Mouse (Mus musculus) ES-E14 (cell line): ENCODE measurements around the gene Ppp2r2c. TPM values are rescaled to one million over a fixed set of nuclear protein-coding genes. Genes with fewer than 3 reads are reported as not detected.
A peak's percentile ranks its signal among the peaks of the same experiment; 100 is the strongest.

Experiments used
- DNase-seq: peaks from one replicate; pipeline ENCODE4 v3.0.0-alpha.2; 2013; ENCODE audit warnings: low read depth, low spot score
- H3K27ac ChIP-seq: 2 replicates; pipeline ENCODE4 v1.5.1; 2012; ENCODE audit warnings: low read depth, mild to moderate bottlenecking, low read length, moderate library complexity, mixed read lengths; ENCODE audit not compliant: poor library complexity, insufficient read depth, severe bottlenecking
- H3K36me3 ChIP-seq: 2 replicates; pipeline ENCODE4 v1.6.1; 2012; ENCODE audit warnings: mild to moderate bottlenecking, low read length, moderate library complexity, mixed read lengths; ENCODE audit not compliant: control insufficient read depth, poor library complexity, insufficient read depth, severe bottlenecking
- H3K4me1 ChIP-seq, 2 experiments: fragments of 150-350 bp in 1 of 2; sonication (generic) in 1 of 2; 2 replicates each; pipeline ENCODE4 v1.6.1; 2012; ENCODE audit warnings: low read length in 2 of 2, mild to moderate bottlenecking in 1 of 2, mixed read lengths in 1 of 2; ENCODE audit not compliant: control insufficient read depth in 2 of 2, insufficient read depth in 2 of 2, poor library complexity in 1 of 2
- H3K4me3 ChIP-seq, 2 experiments: fragments of 150-350 bp in 1 of 2; sonication (generic) in 1 of 2; 2 replicates each; pipeline ENCODE4 v1.5.1; 2012; ENCODE audit warnings: low read length in 2 of 2, low read depth in 1 of 2, mild to moderate bottlenecking in 1 of 2, mixed read lengths in 1 of 2; ENCODE audit not compliant: insufficient read depth in 1 of 2, poor library complexity in 1 of 2, severe bottlenecking in 1 of 2
- H3K9ac ChIP-seq: 2 replicates; pipeline ENCODE4 v1.6.1; 2012; ENCODE audit warnings: low read depth, mild to moderate bottlenecking, low read length, mixed read lengths; ENCODE audit not compliant: poor library complexity, insufficient read depth, severe bottlenecking
- H3K9me3 ChIP-seq: fragments of 150-350 bp; sonication (generic); 2 replicates; pipeline ENCODE4 v1.6.1; 2012; ENCODE audit warnings: low read depth, mild to moderate bottlenecking, low read length; ENCODE audit not compliant: control insufficient read depth, insufficient read depth
- CHD2 ChIP-seq: IDR thresholded peaks from 2 replicates; pipeline ENCODE4 v1.6.1; 2014; ENCODE audit warnings: mild to moderate bottlenecking, low read depth, low read length, inconsistent platforms
- HCFC1 ChIP-seq: IDR thresholded peaks from 2 replicates; pipeline ENCODE4 v1.6.1; 2012; ENCODE audit warnings: low read length, inconsistent platforms, borderline replicate concordance; ENCODE audit not compliant: insufficient read depth
- MAFK ChIP-seq: IDR thresholded peaks from 2 replicates; pipeline ENCODE4 v1.6.1; 2014; ENCODE audit warnings: mild to moderate bottlenecking, low read depth, low read length, inconsistent platforms; ENCODE audit not compliant: insufficient read depth
- ZC3H11A ChIP-seq: IDR thresholded peaks from 2 replicates; pipeline ENCODE4 v1.6.1; 2012; ENCODE audit warnings: low read depth, mild to moderate bottlenecking, inconsistent platforms, low read length, borderline replicate concordance
- ZNF384 ChIP-seq: IDR thresholded peaks from 2 replicates; pipeline ENCODE4 v1.6.1; 2012; ENCODE audit warnings: low read depth, low read length, inconsistent platforms
- in situ Hi-C, 2 experiments: fragments of 600-800 bp; cut with MboI; formaldehyde crosslinking; loops; one replicate each; pipeline ENCODE4 v1.15.1; 2025; ENCODE audit warnings: low sequenced_read_pairs in 2 of 2, inconsistent platforms in 1 of 2; ENCODE audit not compliant: unreplicated experiment in 2 of 2
- total RNA-seq: library from RNA; depleted of rRNA; stranded (reverse); fragments of 300-350 nt; gene quantifications from 2 replicates; pipeline ENCODE4 v1.2.3, GENCODE M21; 2012

Gene Ppp2r2c
- total RNA-seq, 1 experiment: 7.3 TPM

- in situ Hi-C loops: no loop called here
- Histone ChIP-seq H3K4me3 (no peak overlapping the region), H3K27ac (no peak overlapping the region), H3K36me3 (peaks cover 6% of the 10 kb centered on the region; the same call in 1 of the 2 replicates), H3K4me1 (peaks cover 0 to 3% of the 10 kb centered on the region in 2 experiments; a peak in 1 of 4 replicates), H3K9me3 (no peaks in the 10 kb centered on the region), H3K9ac (no peak overlapping the region)
- TF ChIP-seq HCFC1 (no peak), ZNF384 (no peak), MAFK (no peak), ZC3H11A (no peak), CHD2 (no peak)
- DNase-seq: no peak
These were observed 39.2 kb upstream of the Ppp2r2c start for GRCm38 (mm10) chr5:36829098-36829497.

DNA sequence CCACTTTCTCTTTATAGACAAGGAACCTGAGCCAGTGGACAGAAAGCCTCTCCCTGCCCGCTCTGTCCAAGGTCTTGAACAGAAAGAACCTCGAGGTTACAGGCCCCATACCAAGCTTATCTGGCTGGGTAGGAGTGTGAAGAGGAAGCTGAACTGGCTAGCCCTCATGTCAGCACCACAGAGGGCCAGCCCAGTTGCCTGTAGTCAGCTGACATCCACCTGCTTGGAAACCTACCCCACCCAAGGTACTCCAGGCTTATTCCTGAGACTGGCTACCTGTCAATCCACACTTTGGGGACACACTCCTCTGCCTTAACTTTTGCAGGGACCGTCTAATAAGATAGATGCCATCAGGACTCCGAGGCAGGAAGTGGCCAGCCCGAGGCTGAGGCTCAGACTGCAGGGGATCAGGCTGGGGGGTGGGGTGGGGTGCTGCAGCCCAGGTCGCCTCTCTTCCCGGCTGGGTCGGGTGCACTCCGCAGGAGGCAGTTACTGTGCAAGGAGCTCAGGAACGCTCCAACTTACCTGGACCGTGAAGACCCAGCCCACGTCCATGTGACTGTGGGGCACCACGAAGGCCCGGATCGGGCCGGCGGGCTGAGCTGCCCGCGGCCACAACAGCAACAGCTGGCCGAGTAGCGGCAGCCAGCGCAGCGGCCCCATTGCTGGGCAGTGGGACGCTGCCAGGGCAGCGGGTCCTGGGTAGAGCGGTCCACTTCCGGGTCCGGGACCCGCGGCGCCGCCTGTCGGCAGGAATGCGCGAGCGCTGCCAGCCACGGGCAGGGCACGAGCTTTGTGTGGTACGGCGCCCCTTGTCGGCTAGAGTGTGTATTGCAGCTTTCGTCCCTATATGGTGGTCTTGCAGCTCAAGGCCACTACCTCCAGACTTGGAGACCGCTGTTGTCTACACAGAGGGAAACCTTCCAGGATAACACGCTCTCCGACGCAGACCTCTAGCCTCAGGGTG lies 38.1 kb upstream of the Ppp2r2c start, which contains the start of gene Man2b2:
TSS of gene Man2b2 (minus strand) at position 741 of the 967 bp plus-strand sequence.
- H3K9me3 ChIP-seq: no peaks in the 10 kb centered on the region
- H3K36me3 ChIP-seq: peaks cover 6% of the 10 kb centered on the region; the same call in 1 of the 2 replicates
- no peak within 1 kb of the TSS for H3K27ac ChIP-seq
- H3K9ac ChIP-seq: peak within 1 kb of the TSS; percentile 67
- in situ Hi-C loops: no loop called here
- H3K4me1 ChIP-seq: peaks cover 0 to 3% of the 10 kb centered on the region in 2 experiments; a peak in 1 of 4 replicates
- TF ChIP-seq ZNF384 (no peak), MAFK (no peak), HCFC1 (peak; percentile 79; the same call in 1 of the 2 replicates), CHD2 (no peak), ZC3H11A (no peak)
- H3K4me3 ChIP-seq: peak within 1 kb of the TSS; percentile 74 to 90
- DNase-seq: peak; percentile 64

DNA sequence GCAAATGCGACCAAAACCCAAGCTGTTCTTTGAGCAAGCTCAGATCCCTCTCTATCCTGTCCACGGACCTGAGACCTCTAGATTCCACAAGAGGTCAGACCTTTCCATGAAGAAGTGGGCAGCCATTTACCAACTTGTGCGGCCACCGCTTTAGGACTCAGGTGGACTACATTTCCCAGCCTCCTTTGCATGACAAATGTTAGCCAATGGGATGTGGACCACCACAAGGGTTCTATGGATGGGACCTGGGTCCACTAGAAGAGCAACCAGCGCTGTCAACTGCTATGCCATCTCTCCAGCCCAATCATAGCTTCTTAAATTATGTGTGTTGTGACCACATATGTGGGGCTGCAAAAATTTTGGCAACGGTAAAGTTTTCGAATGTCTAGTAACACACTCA lies 37.0 kb upstream of the Ppp2r2c start:
- H3K4me1 ChIP-seq: peaks cover 0 to 3% of the 10 kb centered on the region in 2 experiments; a peak in 1 of 4 replicates
- TF ChIP-seq HCFC1: peak; percentile 88
- no peak for TF ChIP-seq CHD2
- H3K9ac ChIP-seq: no peak overlapping the region
- no peak overlapping the region for H3K27ac ChIP-seq
- no peaks in the 10 kb centered on the region for H3K9me3 ChIP-seq
- peaks cover 3% of the 10 kb centered on the region; the same call in 1 of the 2 replicates for H3K36me3 ChIP-seq
- no peak for DNase-seq
- H3K4me3 ChIP-seq: no peak overlapping the region
- in situ Hi-C loops: no loop called here

- TF ChIP-seq CHD2 (no peak), MAFK (no peak), ZC3H11A (peak; percentile 64; the same call in 1 of the 2 replicates), HCFC1 (no peak), ZNF384 (no peak)
These were observed 32.4 kb upstream of the Ppp2r2c start for GRCm38 (mm10) chr5:36835933-36836332.

More at GRCm38 (mm10) chr5:36835933-36836332, 32.4 kb upstream of the Ppp2r2c start:
- H3K4me1 ChIP-seq: no peaks in the 10 kb centered on the region
- in situ Hi-C loops: no loop called here
- no peak overlapping the region for H3K27ac ChIP-seq
- H3K9me3 ChIP-seq: no peaks in the 10 kb centered on the region
- H3K4me3 ChIP-seq: no peak overlapping the region
- no peak overlapping the region for H3K9ac ChIP-seq
- no peaks in the 10 kb centered on the region for H3K36me3 ChIP-seq
- DNase-seq: peak; percentile 36
